Mouse (Mus musculus): ENCODE results near the gene Mccc1.

Mccc1 gene

GRCm38 (mm10) chr3:36000275-36001239, at the start of gene Mccc1:
TSS of gene Mccc1 (minus strand) at chr3:36000678.
- DNase-seq (ENCODE audit: low read depth) = peak; percentile 96

GRCm38 (mm10) chr3:36049106-36049505, 48.6 kb upstream of the Mccc1 start:
- no peak for DNase-seq (ENCODE audit: low read depth)

- no peak for DNase-seq (ENCODE audit: low read depth)
Observed at GRCm38 (mm10) chr3:36045086-36045485, 44.6 kb upstream of the Mccc1 start.

- DNase-seq (ENCODE audit: low read depth) = no peak
Observed at GRCm38 (mm10) chr3:36044520-36044919, 44.0 kb upstream of the Mccc1 start.

GRCm38 (mm10) chr3:36031740-36032510, 31.4 kb upstream of the Mccc1 start:
- no peak for DNase-seq (ENCODE audit: low read depth)

GRCm38 (mm10) chr3:36029993-36030392, 29.5 kb upstream of the Mccc1 start:
- no peak for DNase-seq (ENCODE audit: low read depth)

- DNase-seq (ENCODE audit: low read depth) = no peak
Observed at GRCm38 (mm10) chr3:36025732-36026131, 25.3 kb upstream of the Mccc1 start.

- no peak for DNase-seq (ENCODE audit: low read depth)
Observed at GRCm38 (mm10) chr3:36011239-36011638, 10.8 kb upstream of the Mccc1 start.

GRCm38 (mm10) chr3:36008411-36009154, 8.1 kb upstream of the Mccc1 start:
- no peak for DNase-seq (ENCODE audit: low read depth)

- no peak for DNase-seq (ENCODE audit: low read depth)
Observed at GRCm38 (mm10) chr3:36004028-36004895, 3.8 kb upstream of the Mccc1 start.

- no peak for DNase-seq (ENCODE audit: low read depth)
Observed at GRCm38 (mm10) chr3:35994552-35995531, 5.6 kb downstream of the Mccc1 start.

- DNase-seq (ENCODE audit: low read depth) = no peak
Observed at GRCm38 (mm10) chr3:35990715-35991114, 9.8 kb downstream of the Mccc1 start.

GRCm38 (mm10) chr3:35988031-35988430, 12.4 kb downstream of the Mccc1 start:
- no peak for DNase-seq (ENCODE audit: low read depth)

- DNase-seq (ENCODE audit: low read depth) = no peak
Observed at GRCm38 (mm10) chr3:35986266-35986665, 14.2 kb downstream of the Mccc1 start.

GRCm38 (mm10) chr3:35973551-35973950, 26.9 kb downstream of the Mccc1 start:
- peak; percentile 70 for DNase-seq (ENCODE audit: low read depth)

GRCm38 (mm10) chr3:35972985-35973384, 27.5 kb downstream of the Mccc1 start:
- peak; percentile 51 for DNase-seq (ENCODE audit: low read depth)

- DNase-seq (ENCODE audit: low read depth) = no peak
Observed at GRCm38 (mm10) chr3:35971149-35971548, 29.3 kb downstream of the Mccc1 start.

GRCm38 (mm10) chr3:35970441-35970840, 30.0 kb downstream of the Mccc1 start:
- no peak for DNase-seq (ENCODE audit: low read depth)

GRCm38 (mm10) chr3:35967366-35967921, 33.0 kb downstream of the Mccc1 start:
- no peak for DNase-seq (ENCODE audit: low read depth)

GRCm38 (mm10) chr3:35966493-35966892, 34.0 kb downstream of the Mccc1 start:
- DNase-seq (ENCODE audit: low read depth) = no peak

Data from naive thymus-derived CD4-positive, alpha-beta T cell, adult 2 months (primary cell).